15 mouse cellular contexts compared by ENCODE assay signal in genomic region chr5:16093071-16093693, GRCm38 (mm10).
DNase-seq lines count a peak whose midpoint lies in the region; ATAC-seq and TF ChIP-seq lines count a peak whose summit lies in the region.
"Had no signal": no experiment of that assay in that cellular context is flagged by ENCODE, and none has a peak within 500 bp of the region (broad histone marks: within the 10 kb centered on the region; RNA-seq: fewer than 3 reads in every experiment).

No protein-coding gene starts in this region.

- no peak for ATAC-seq in hindbrain, embryonic 14.5 days (ENCODE audit: low FRiP score)
- no peak for ATAC-seq in hindbrain, embryonic 12.5 days (ENCODE audit: low FRiP score)
- ATAC-seq in neural tube, embryonic 14.5 days (ENCODE audit: low read depth): peak; percentile 59; the same call in 1 of the 2 replicates
- ATAC-seq in neural tube, embryonic 15.5 days (ENCODE audit: low FRiP score): no peak
- peak; percentile 53 for ATAC-seq in forebrain, postnatal 0 days

- no peak overlapping the region for H3K9ac ChIP-seq in hindbrain, embryonic 14.5 days
- no peak overlapping the region for H3K9ac ChIP-seq in hindbrain, embryonic 12.5 days
- no peak overlapping the region for H3K9ac ChIP-seq in neural tube, embryonic 14.5 days (replicated peaks; ENCODE audit: low read depth, low read length)
- H3K9ac ChIP-seq in neural tube, embryonic 15.5 days (replicated peaks): no peak overlapping the region
- no peak overlapping the region for H3K9ac ChIP-seq in forebrain, postnatal 0 days
- H3K9ac ChIP-seq: liver, embryonic 15.5 days had no signal

- DNase-seq in hindbrain, embryonic 14.5 days (ENCODE audit: low spot score): no peak
- peak; percentile 61 for DNase-seq in cerebellum, adult 9-10 months
- peak; percentile 60 for DNase-seq in forebrain, postnatal 0 days
- DNase-seq in retina, embryonic 14.5 days (ENCODE audit: low spot score): no peak
- no peak for DNase-seq in spleen, adult 12 weeks (ENCODE audit: low spot score)
- DNase-seq: adrenal gland, postnatal 25 days; heart, adult 18-20 months; heart, postnatal 4 days; kidney, adult 2 months had no signal

- H3K4me2 ChIP-seq in hindbrain, embryonic 14.5 days (replicated peaks): no peak overlapping the region
- H3K4me2 ChIP-seq in hindbrain, embryonic 12.5 days (replicated peaks): no peak overlapping the region
- no peak overlapping the region for H3K4me2 ChIP-seq in neural tube, embryonic 14.5 days (ENCODE audit: low read depth, low read length)
- H3K4me2 ChIP-seq in neural tube, embryonic 15.5 days: no peak overlapping the region
- no peak overlapping the region for H3K4me2 ChIP-seq in forebrain, postnatal 0 days (ENCODE audit: low read depth)
- H3K4me2 ChIP-seq: liver, embryonic 15.5 days had no signal

- peaks cover 4% of the 10 kb centered on the region for H3K4me1 ChIP-seq in hindbrain, embryonic 14.5 days (replicated peaks; ENCODE audit: control insufficient read depth, insufficient read depth, low read length)
- no peaks in the 10 kb centered on the region for H3K4me1 ChIP-seq in hindbrain, embryonic 12.5 days
- H3K4me1 ChIP-seq in neural tube, embryonic 14.5 days (ENCODE audit: control insufficient read depth, insufficient read depth, low read length): no peaks in the 10 kb centered on the region
- no peaks in the 10 kb centered on the region for H3K4me1 ChIP-seq in neural tube, embryonic 15.5 days
- no peaks in the 10 kb centered on the region for H3K4me1 ChIP-seq in forebrain, postnatal 0 days (ENCODE audit: insufficient read depth)
- H3K4me1 ChIP-seq: liver, embryonic 15.5 days; midbrain, embryonic 10.5 days had no signal

- H3K27ac ChIP-seq in hindbrain, embryonic 14.5 days: peak overlapping the region; percentile 39
- H3K27ac ChIP-seq in hindbrain, embryonic 12.5 days: no peak overlapping the region
- no peak overlapping the region; the same call in 1 of the 2 replicates for H3K27ac ChIP-seq in neural tube, embryonic 14.5 days (ENCODE audit: low read depth, low read length)
- H3K27ac ChIP-seq in neural tube, embryonic 15.5 days (replicated peaks): no peak overlapping the region
- peak overlapping the region; percentile 29; the same call in 1 of the 2 replicates for H3K27ac ChIP-seq in forebrain, postnatal 0 days (ENCODE audit: low read depth, low read length)
- H3K27ac ChIP-seq: liver, embryonic 15.5 days; midbrain, embryonic 10.5 days had no signal

- WGBS in hindbrain, embryonic 14.5 days: 68% methylated on average over 11 of the region's 11 CpGs
- 89% methylated on average over 11 of the region's 11 CpGs for WGBS in hindbrain, embryonic 12.5 days
- 69% methylated on average over 11 of the region's 11 CpGs for WGBS in neural tube, embryonic 14.5 days
- 64% methylated on average over 11 of the region's 11 CpGs for WGBS in neural tube, embryonic 15.5 days
- 40% methylated on average over 11 of the region's 11 CpGs for WGBS in forebrain, postnatal 0 days

- no peaks in the 10 kb centered on the region for H3K36me3 ChIP-seq in hindbrain, embryonic 14.5 days (replicated peaks; ENCODE audit: control insufficient read depth, insufficient read depth)
- no peaks in the 10 kb centered on the region for H3K36me3 ChIP-seq in hindbrain, embryonic 12.5 days
- H3K36me3 ChIP-seq in neural tube, embryonic 14.5 days (ENCODE audit: control insufficient read depth, insufficient read depth, low read length): no peaks in the 10 kb centered on the region
- no peaks in the 10 kb centered on the region for H3K36me3 ChIP-seq in neural tube, embryonic 15.5 days
- no peaks in the 10 kb centered on the region for H3K36me3 ChIP-seq in forebrain, postnatal 0 days (ENCODE audit: insufficient read depth)
- H3K36me3 ChIP-seq: liver, embryonic 15.5 days; midbrain, embryonic 10.5 days had no signal

- no peak overlapping the region for H3K4me3 ChIP-seq in hindbrain, embryonic 14.5 days (replicated peaks; ENCODE audit: low read length)
- no peak overlapping the region for H3K4me3 ChIP-seq in hindbrain, embryonic 12.5 days
- no peak overlapping the region for H3K4me3 ChIP-seq in neural tube, embryonic 14.5 days (ENCODE audit: low read depth, low read length)
- H3K4me3 ChIP-seq in neural tube, embryonic 15.5 days (replicated peaks): no peak overlapping the region
- no peak overlapping the region for H3K4me3 ChIP-seq in forebrain, postnatal 0 days (ENCODE audit: low read depth, low read length)
- H3K4me3 ChIP-seq: liver, embryonic 15.5 days; midbrain, embryonic 10.5 days had no signal

- no peak for TF ChIP-seq CTCF in forebrain, postnatal 0 days (IDR thresholded peaks at IDR 0.05; ENCODE audit: low read depth)

- H3K27me3 ChIP-seq in hindbrain, embryonic 14.5 days (ENCODE audit: control insufficient read depth, insufficient read depth, low read length): no peaks in the 10 kb centered on the region
- H3K27me3 ChIP-seq in hindbrain, embryonic 12.5 days: no peaks in the 10 kb centered on the region
- H3K27me3 ChIP-seq in neural tube, embryonic 14.5 days (ENCODE audit: control insufficient read depth, insufficient read depth, low read length): no peaks in the 10 kb centered on the region
- H3K27me3 ChIP-seq in neural tube, embryonic 15.5 days (replicated peaks): no peaks in the 10 kb centered on the region
- no peaks in the 10 kb centered on the region for H3K27me3 ChIP-seq in forebrain, postnatal 0 days (ENCODE audit: insufficient read depth, low read length)
- H3K27me3 ChIP-seq: CH12.LX; liver, embryonic 15.5 days had no signal

- no peaks in the 10 kb centered on the region for H3K9me3 ChIP-seq in hindbrain, embryonic 14.5 days (ENCODE audit: control insufficient read depth, low read length)
- no peaks in the 10 kb centered on the region for H3K9me3 ChIP-seq in hindbrain, embryonic 12.5 days (replicated peaks)
- no peaks in the 10 kb centered on the region for H3K9me3 ChIP-seq in neural tube, embryonic 14.5 days (ENCODE audit: control insufficient read depth, low read length)
- no peaks in the 10 kb centered on the region for H3K9me3 ChIP-seq in neural tube, embryonic 15.5 days (replicated peaks)
- H3K9me3 ChIP-seq in forebrain, postnatal 0 days (ENCODE audit: low read length): no peaks in the 10 kb centered on the region
- H3K9me3 ChIP-seq: liver, embryonic 15.5 days; midbrain, embryonic 10.5 days had no signal

Comparison
In these comparisons a context has a peak if more than half of its experiments do, and no peak if none do; other contexts are left out.
1. ATAC-seq: peak in neural tube, embryonic 14.5 days (single experiment) and forebrain, postnatal 0 days (single experiment); none in hindbrain, embryonic 14.5 days (single experiment), hindbrain, embryonic 12.5 days (single experiment) and neural tube, embryonic 15.5 days (single experiment).
2. H3K27ac ChIP-seq: peak in hindbrain, embryonic 14.5 days (single experiment) and forebrain, postnatal 0 days (single experiment); none in hindbrain, embryonic 12.5 days (single experiment), neural tube, embryonic 14.5 days (single experiment) and neural tube, embryonic 15.5 days (single experiment).
3. DNase-seq: peak in cerebellum, adult 9-10 months (single experiment) and forebrain, postnatal 0 days (single experiment); none in hindbrain, embryonic 14.5 days (single experiment), retina, embryonic 14.5 days (single experiment) and spleen, adult 12 weeks (single experiment).